Mouse (Mus musculus) olfactory bulb, adult 2 months (tissue): ENCODE results near the gene Fndc3b.

Experiments
- CTCF ChIP-seq: fragments of 200-500 bp; IDR thresholded peaks from 2 replicates; pipeline ENCODE4 v1.5.1; 2012; ENCODE audit warnings: low read depth, mild to moderate bottlenecking, low read length, moderate library complexity; ENCODE audit not compliant: insufficient read depth
- POLR2A ChIP-seq: fragments of 200-500 bp; IDR thresholded peaks from 2 replicates; pipeline ENCODE4 v1.6.1; 2012; ENCODE audit warnings: mild to moderate bottlenecking, low read depth, low read length, moderate library complexity; ENCODE audit not compliant: insufficient read depth

GRCm38 (mm10) chr3:27531993-27532392, 179.1 kb downstream of the Fndc3b start:
- TF ChIP-seq POLR2A (no peak), CTCF (no peak)
